Mouse (Mus musculus) liver, embryonic 11.5 days (tissue): ENCODE data around the gene P2rx4. TPM values are rescaled to one million over a fixed set of nuclear protein-coding genes. Genes with fewer than 3 reads are reported as not detected.

Source experiments
- ATAC-seq: fragments of 200-750 bp; cut with Nextera tagmentation; replicated peaks from 2 replicates; pipeline ENCODE4 v1.8.0; 2017; ENCODE audit warnings: moderate number of reproducible peaks, mild to moderate bottlenecking, moderate TSS enrichment, moderate library complexity; ENCODE audit not compliant: low FRiP score
- DNase-seq: peaks from one replicate; pipeline ENCODE4 v3.0.0-alpha.2; 2017; ENCODE audit warnings: low spot score
- H3K27ac ChIP-seq: fragments of 300-500 bp; sonication (generic); 2 replicates; pipeline ENCODE4 v1.5.1; 2014; ENCODE audit warnings: mild to moderate bottlenecking, low read depth, low read length, control low read depth
- H3K27me3 ChIP-seq: fragments of 300-500 bp; sonication (generic); replicated peaks from 2 replicates; pipeline ENCODE4 v1.6.1; 2014; ENCODE audit warnings: low read length, mixed read lengths; ENCODE audit not compliant: control insufficient read depth, insufficient read depth
- H3K36me3 ChIP-seq: fragments of 300-500 bp; sonication (generic); 2 replicates; pipeline ENCODE4 v1.6.1; 2014; ENCODE audit warnings: mild to moderate bottlenecking, low read length, moderate library complexity, mixed read lengths; ENCODE audit not compliant: control insufficient read depth, insufficient read depth
- H3K4me1 ChIP-seq: fragments of 300-500 bp; sonication (generic); replicated peaks from 2 replicates; pipeline ENCODE4 v1.6.1; 2014; ENCODE audit warnings: low read length, mixed read lengths; ENCODE audit not compliant: control insufficient read depth, insufficient read depth
- H3K4me2 ChIP-seq: fragments of 300-500 bp; sonication (generic); 2 replicates; pipeline ENCODE4 v1.6.1; 2014; ENCODE audit warnings: mild to moderate bottlenecking, control low read depth, moderate library complexity
- H3K4me3 ChIP-seq: fragments of 300-500 bp; sonication (generic); 2 replicates; pipeline ENCODE4 v1.5.1; 2014; ENCODE audit warnings: low read depth, low read length, control low read depth
- H3K9ac ChIP-seq: fragments of 300-500 bp; sonication (generic); 2 replicates; pipeline ENCODE4 v1.6.1; 2014; ENCODE audit warnings: low read depth, low read length, control low read depth
- H3K9me3 ChIP-seq: fragments of 300-500 bp; sonication (generic); 2 replicates; pipeline ENCODE4 v1.6.1; 2016; ENCODE audit warnings: low read length, inconsistent platforms, mixed read lengths; ENCODE audit not compliant: control insufficient read depth
- WGBS: fragments of 180-500 bp; shearing (Covaris S2); extraction: QIAGEN DNeasy Blood & Tissue Kit; methylation state at CpG from one replicate; pipeline ENCODE4 v1.1.7; 2014; 5-methylcytosine and 5-hydroxymethylcytosine counted together
- polyA plus RNA-seq: library from polyadenylated mRNA; unstranded; fragments of >200 nt; fragmentation: Nextera tagmentation; extraction: Ambion mirVana; gene quantifications from 2 replicates; pipeline ENCODE4 v1.2.1, GENCODE M21; 2014

P2rx4 gene
- polyA plus RNA-seq, 1 experiment from 2014 or later, result 27.1 TPM

GRCm38 (mm10) chr5:122698701-122699060, 8.7 kb upstream of the P2rx4 start:
- Histone ChIP-seq H3K4me3 (no peak overlapping the region), H3K9me3 (no peaks in the 10 kb centered on the region), H3K27ac (no peak overlapping the region), H3K9ac (no peak overlapping the region), H3K4me2 (peak overlapping the region; percentile 25), H3K4me1 (peaks cover 35% of the 10 kb centered on the region), H3K27me3 (no peaks in the 10 kb centered on the region), H3K36me3 (no peaks in the 10 kb centered on the region)
- DNase-seq (no peak), ATAC-seq (no peak)
- WGBS, result 57% methylated on average over 9 of the region's 9 CpGs

DNA sequence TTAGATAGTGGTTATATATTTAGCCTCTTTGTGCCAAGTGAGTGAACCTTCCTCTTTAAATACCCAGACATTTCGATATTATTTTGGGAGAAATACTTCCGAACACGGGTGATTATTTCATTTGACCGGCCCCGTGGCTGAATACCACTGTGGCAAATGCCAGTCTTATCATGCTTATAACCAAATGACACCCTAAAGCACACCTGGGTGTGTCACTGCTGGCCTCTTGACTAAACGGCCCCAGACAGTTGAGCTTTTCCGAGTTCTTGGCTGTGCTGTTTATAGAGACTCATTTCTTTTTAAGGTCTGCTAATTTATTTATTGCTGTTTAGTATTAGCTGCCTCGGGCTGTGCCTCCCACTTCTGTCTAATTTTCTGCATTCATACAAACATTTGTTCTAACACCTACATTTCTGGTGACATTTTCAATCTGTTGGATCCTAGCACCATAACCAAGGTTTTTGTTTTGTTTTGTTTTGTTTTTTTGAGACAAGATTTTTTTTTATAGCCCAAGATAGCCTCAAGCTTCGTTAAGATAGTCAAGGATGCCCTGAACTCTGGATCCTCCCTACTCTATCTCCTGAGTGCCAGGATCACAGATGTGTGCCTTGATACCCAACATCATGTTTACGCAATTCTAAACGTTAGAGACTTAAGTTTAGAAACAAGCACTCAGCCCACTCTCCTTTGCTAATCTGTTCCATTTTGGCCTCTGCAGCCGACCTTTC, 7.1 kb upstream of the P2rx4 start:
- Histone ChIP-seq H3K27ac (peak overlapping the region; percentile 30; the same call in 1 of the 2 replicates), H3K27me3 (no peaks in the 10 kb centered on the region), H3K36me3 (no peaks in the 10 kb centered on the region), H3K9ac (no peak overlapping the region), H3K4me1 (peaks cover 37% of the 10 kb centered on the region), H3K4me2 (peak overlapping the region; percentile 4; the same call in 1 of the 2 replicates), H3K9me3 (no peaks in the 10 kb centered on the region), H3K4me3 (no peak overlapping the region)
- no peak for DNase-seq
- WGBS, result 66% methylated on average over 12 of the region's 12 CpGs
- ATAC-seq, result peak; percentile 53

DNA sequence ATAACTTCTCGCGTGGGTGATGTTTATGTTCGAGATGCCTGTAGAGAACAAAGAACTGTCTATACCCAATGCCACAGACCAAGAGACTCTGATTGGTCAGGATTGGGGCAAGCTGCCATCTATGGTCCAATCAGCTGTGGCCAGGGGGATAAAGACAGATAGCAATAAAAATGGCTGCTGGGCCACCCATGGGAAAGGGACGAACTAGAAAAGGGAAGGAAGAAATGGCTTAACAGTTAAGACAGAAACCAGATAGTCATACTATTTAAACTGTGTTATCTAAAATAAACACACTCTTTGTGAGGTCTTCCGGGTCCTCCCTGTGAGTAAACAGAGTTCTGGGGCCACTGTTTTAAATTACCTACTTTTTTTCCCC, 6.5 kb upstream of the P2rx4 start:
- H3K4me2 ChIP-seq, result peak overlapping the region; percentile 4; the same call in 1 of the 2 replicates
- peaks cover 37% of the 10 kb centered on the region for H3K4me1 ChIP-seq
- no peaks in the 10 kb centered on the region for H3K36me3 ChIP-seq
- no peaks in the 10 kb centered on the region for H3K9me3 ChIP-seq
- peak overlapping the region; percentile 30; the same call in 1 of the 2 replicates for H3K27ac ChIP-seq
- H3K4me3 ChIP-seq, result no peak overlapping the region
- ATAC-seq (peak; percentile 74), DNase-seq (no peak)
- WGBS, result 30% methylated on average over 5 of the region's 5 CpGs
- H3K27me3 ChIP-seq, result no peaks in the 10 kb centered on the region
- no peak overlapping the region for H3K9ac ChIP-seq

- no peaks in the 10 kb centered on the region for H3K36me3 ChIP-seq
- 75% methylated on average over 6 of the region's 6 CpGs for WGBS
- H3K4me1 ChIP-seq, result peaks cover 41% of the 10 kb centered on the region
- DNase-seq (no peak), ATAC-seq (no peak)
- no peaks in the 10 kb centered on the region for H3K27me3 ChIP-seq
- no peak overlapping the region for H3K4me3 ChIP-seq
- H3K9me3 ChIP-seq, result no peaks in the 10 kb centered on the region
- H3K9ac ChIP-seq, result no peak overlapping the region
- H3K27ac ChIP-seq, result no peak overlapping the region
- H3K4me2 ChIP-seq, result no peak overlapping the region
These were observed 5.2 kb upstream of the P2rx4 start for GRCm38 (mm10) chr5:122702156-122702555.

GRCm38 (mm10) chr5:122703574-122703973, 3.8 kb upstream of the P2rx4 start:
- ATAC-seq (no peak), DNase-seq (no peak)
- 63% methylated on average over 2 of the region's 2 CpGs for WGBS
- H3K36me3 ChIP-seq, result no peaks in the 10 kb centered on the region
- H3K9ac ChIP-seq, result no peak overlapping the region
- no peaks in the 10 kb centered on the region for H3K9me3 ChIP-seq
- H3K27me3 ChIP-seq, result no peaks in the 10 kb centered on the region
- H3K4me1 ChIP-seq, result peaks cover 37% of the 10 kb centered on the region
- H3K27ac ChIP-seq, result no peak overlapping the region
- H3K4me2 ChIP-seq, result no peak overlapping the region
- H3K4me3 ChIP-seq, result no peak overlapping the region

GRCm38 (mm10) chr5:122704571-122704970, 2.8 kb upstream of the P2rx4 start:
- ATAC-seq (no peak), DNase-seq (no peak)
- no peak overlapping the region for H3K27ac ChIP-seq
- no peaks in the 10 kb centered on the region for H3K9me3 ChIP-seq
- peaks cover 34% of the 10 kb centered on the region for H3K4me1 ChIP-seq
- H3K4me2 ChIP-seq, result no peak overlapping the region
- no peaks in the 10 kb centered on the region for H3K36me3 ChIP-seq
- H3K27me3 ChIP-seq, result no peaks in the 10 kb centered on the region
- no peak overlapping the region for H3K4me3 ChIP-seq
- 78% methylated on average over 4 of the region's 4 CpGs for WGBS
- no peak overlapping the region for H3K9ac ChIP-seq

DNA sequence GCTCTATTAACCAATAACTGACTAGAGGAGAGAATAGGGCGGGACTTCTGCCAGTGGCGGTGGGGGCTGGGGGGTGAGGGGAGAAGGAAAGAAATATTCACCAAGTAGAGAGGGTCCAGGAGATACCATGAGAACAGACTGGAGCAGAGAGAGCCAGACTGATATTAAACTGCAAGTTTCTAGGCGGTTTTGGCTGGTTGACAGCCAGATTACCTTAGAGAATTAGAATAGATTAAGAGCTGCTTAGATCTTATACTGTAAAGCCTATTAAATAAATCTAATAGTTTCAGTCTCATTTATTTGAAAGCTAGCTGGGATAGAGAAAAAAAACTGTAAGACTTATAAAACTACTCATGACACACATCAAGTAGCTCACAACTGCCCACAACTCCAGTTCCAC, 2.2 kb upstream of the P2rx4 start:
- no peaks in the 10 kb centered on the region for H3K9me3 ChIP-seq
- H3K4me2 ChIP-seq, result no peak overlapping the region
- no peak overlapping the region for H3K9ac ChIP-seq
- H3K36me3 ChIP-seq, result no peaks in the 10 kb centered on the region
- no peaks in the 10 kb centered on the region for H3K27me3 ChIP-seq
- 68% methylated on average over 3 of the region's 3 CpGs for WGBS
- ATAC-seq, result no peak
- peaks cover 32% of the 10 kb centered on the region for H3K4me1 ChIP-seq
- H3K27ac ChIP-seq, result no peak overlapping the region
- H3K4me3 ChIP-seq, result no peak overlapping the region
- DNase-seq, result no peak

DNA sequence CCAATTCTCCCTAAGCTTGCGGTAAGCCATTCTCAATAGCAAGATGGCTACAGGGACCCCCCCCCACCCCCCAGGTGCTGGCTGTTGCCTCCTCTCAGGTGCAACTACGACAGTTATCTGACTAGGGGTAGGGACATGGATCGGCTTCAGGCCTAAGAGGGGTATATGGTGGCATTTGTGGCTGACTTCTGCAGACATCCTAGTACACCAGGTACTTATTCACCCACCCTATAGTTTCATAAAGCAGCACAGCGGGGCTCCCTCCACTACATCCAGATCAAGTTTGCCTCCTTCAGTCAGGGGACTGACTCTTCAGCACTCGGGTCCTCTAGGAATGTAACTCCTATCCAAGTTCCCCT, 448 bp upstream of the P2rx4 start:
- no peaks in the 10 kb centered on the region for H3K9me3 ChIP-seq
- H3K9ac ChIP-seq, result peak overlapping the region; percentile 82
- ATAC-seq, result peak; percentile 38
- H3K27me3 ChIP-seq, result no peaks in the 10 kb centered on the region
- no peak for DNase-seq
- H3K27ac ChIP-seq, result peak overlapping the region; percentile 84; the same call in 1 of the 2 replicates
- H3K4me3 ChIP-seq, result peak overlapping the region; percentile 75
- WGBS, result 38% methylated on average over 5 of the region's 5 CpGs
- H3K4me2 ChIP-seq, result peak overlapping the region; percentile 99
- H3K4me1 ChIP-seq, result peaks cover 22% of the 10 kb centered on the region
- H3K36me3 ChIP-seq, result no peaks in the 10 kb centered on the region

GRCm38 (mm10) chr5:122708819-122709218, 1.5 kb downstream of the P2rx4 start:
- Histone ChIP-seq H3K36me3 (no peaks in the 10 kb centered on the region), H3K27ac (no peak overlapping the region; the same call in 1 of the 2 replicates), H3K9ac (no peak overlapping the region), H3K4me3 (no peak overlapping the region), H3K4me1 (peaks cover 17% of the 10 kb centered on the region), H3K27me3 (no peaks in the 10 kb centered on the region), H3K9me3 (no peaks in the 10 kb centered on the region), H3K4me2 (peak overlapping the region; percentile 99; the same call in 1 of the 2 replicates)
- ATAC-seq (peak; percentile 62), DNase-seq (no peak)
- 37% methylated on average over 6 of the region's 6 CpGs for WGBS
